ENCODE assay signal across 17 mouse cellular contexts in the genomic region with DNA sequence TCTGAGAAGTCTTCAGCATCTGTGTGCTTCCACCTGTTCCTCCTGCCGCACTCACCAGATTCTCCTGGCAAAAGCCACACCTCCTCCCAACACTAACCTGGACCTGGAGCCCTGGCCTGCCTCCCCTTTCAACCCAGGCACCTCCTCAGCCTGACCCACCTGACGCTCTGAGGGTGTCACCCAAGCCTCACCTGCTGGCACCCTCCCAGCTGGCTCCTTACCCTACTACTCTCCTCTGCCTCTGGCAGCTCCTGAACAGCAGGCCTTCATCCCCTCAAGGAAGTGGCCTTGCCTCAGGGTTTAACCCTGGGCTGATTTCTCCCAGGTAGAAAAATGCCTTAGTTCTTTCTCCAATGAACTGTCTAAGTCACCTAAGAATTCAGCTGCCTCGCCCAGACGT.
DNase-seq lines count a peak whose midpoint lies in the region; ATAC-seq and TF ChIP-seq lines count a peak whose summit lies in the region.
"Had no signal": no experiment of that assay in that cellular context is flagged by ENCODE, and none has a peak within 500 bp of the region (broad histone marks: within the 10 kb centered on the region; RNA-seq: fewer than 3 reads in every experiment).

No protein-coding gene starts in this region.

- 65% methylated on average over 4 of the region's 4 CpGs for WGBS in kidney, postnatal 0 days
- 56% methylated on average over 4 of the region's 4 CpGs for WGBS in lung, postnatal 0 days
- 69% methylated on average over 4 of the region's 4 CpGs for WGBS in stomach, embryonic 15.5 days
- 88% methylated on average over 4 of the region's 4 CpGs for WGBS in midbrain, embryonic 15.5 days

- no peaks in the 10 kb centered on the region for H3K9me3 ChIP-seq in kidney, postnatal 0 days (replicated peaks; ENCODE audit: low read length)
- no peaks in the 10 kb centered on the region for H3K9me3 ChIP-seq in lung, postnatal 0 days (ENCODE audit: low read length)
- no peaks in the 10 kb centered on the region for H3K9me3 ChIP-seq in stomach, embryonic 15.5 days
- H3K9me3 ChIP-seq in midbrain, embryonic 15.5 days, result no peaks in the 10 kb centered on the region
- H3K9me3 ChIP-seq: heart, embryonic 10.5 days; limb, embryonic 13.5 days had no signal

- no peak for TF ChIP-seq CTCF in kidney, postnatal 0 days (IDR thresholded peaks at IDR 0.05; ENCODE audit: low read depth)
- no peak for TF ChIP-seq CTCF in lung, postnatal 0 days (IDR thresholded peaks at IDR 0.05)

- H3K4me3 ChIP-seq in kidney, postnatal 0 days (replicated peaks; ENCODE audit: low read depth, low read length), result no peak overlapping the region
- no peak overlapping the region for H3K4me3 ChIP-seq in lung, postnatal 0 days (ENCODE audit: low read depth, low read length)
- H3K4me3 ChIP-seq in stomach, embryonic 15.5 days (replicated peaks), result no peak overlapping the region
- H3K4me3 ChIP-seq in midbrain, embryonic 15.5 days, result no peak overlapping the region
- H3K4me3 ChIP-seq: heart, embryonic 10.5 days; limb, embryonic 13.5 days had no signal

- no peak overlapping the region for H3K9ac ChIP-seq in kidney, postnatal 0 days (ENCODE audit: low read depth, low read length)
- H3K9ac ChIP-seq in lung, postnatal 0 days (replicated peaks; ENCODE audit: low read depth), result no peak overlapping the region
- H3K9ac ChIP-seq in stomach, embryonic 15.5 days, result no peak overlapping the region
- no peak overlapping the region for H3K9ac ChIP-seq in midbrain, embryonic 15.5 days
- H3K9ac ChIP-seq: limb, embryonic 13.5 days had no signal

- H3K27ac ChIP-seq in kidney, postnatal 0 days, result no peak overlapping the region
- 0 out of 2 replicates have a peak overlapping the region, but pooled peaks have one; percentile 26 for H3K27ac ChIP-seq in lung, postnatal 0 days (ENCODE audit: low read length)
- H3K27ac ChIP-seq in stomach, embryonic 15.5 days, result no peak overlapping the region
- H3K27ac ChIP-seq in midbrain, embryonic 15.5 days, result no peak overlapping the region
- H3K27ac ChIP-seq: heart, embryonic 10.5 days; limb, embryonic 13.5 days had no signal

- no peak for TF ChIP-seq EP300 in lung, postnatal 0 days (IDR thresholded peaks at IDR 0.05)

- H3K27me3 ChIP-seq in kidney, postnatal 0 days (ENCODE audit: insufficient read depth, low read length), result no peaks in the 10 kb centered on the region
- H3K27me3 ChIP-seq in lung, postnatal 0 days (replicated peaks; ENCODE audit: insufficient read depth, low read length), result no peaks in the 10 kb centered on the region
- no peaks in the 10 kb centered on the region for H3K27me3 ChIP-seq in stomach, embryonic 15.5 days (replicated peaks)
- H3K27me3 ChIP-seq in midbrain, embryonic 15.5 days (replicated peaks), result no peaks in the 10 kb centered on the region
- H3K27me3 ChIP-seq: limb, embryonic 13.5 days; Patski had no signal

- DNase-seq in kidney, adult 18-20 months, result peak; percentile 50
- no peak for DNase-seq in kidney, postnatal 14 days
- no peak for DNase-seq in kidney, postnatal 0 days (ENCODE audit: low spot score)
- DNase-seq in lung, postnatal 0 days (ENCODE audit: low spot score), result peak; percentile 62
- DNase-seq in frontal cortex, postnatal 10 days (ENCODE audit: low spot score in 2 of 2), result no peak
- DNase-seq: cerebellum, postnatal 25 days; gastrocnemius, postnatal 14 days; heart, postnatal 14 days; right cerebral cortex, adult 18-20 months; thymus, adult 2 months had no signal

- H3K36me3 ChIP-seq in kidney, postnatal 0 days (ENCODE audit: insufficient read depth, low read length), result no peaks in the 10 kb centered on the region
- H3K36me3 ChIP-seq in lung, postnatal 0 days (ENCODE audit: insufficient read depth, low read length), result no peaks in the 10 kb centered on the region
- no peaks in the 10 kb centered on the region for H3K36me3 ChIP-seq in stomach, embryonic 15.5 days
- no peaks in the 10 kb centered on the region for H3K36me3 ChIP-seq in midbrain, embryonic 15.5 days (replicated peaks)
- H3K36me3 ChIP-seq: heart, embryonic 10.5 days; limb, embryonic 13.5 days had no signal

- no peak overlapping the region for H3K4me2 ChIP-seq in kidney, postnatal 0 days (ENCODE audit: low read length)
- no peak overlapping the region for H3K4me2 ChIP-seq in lung, postnatal 0 days (replicated peaks; ENCODE audit: low read depth, low read length)
- no peak overlapping the region for H3K4me2 ChIP-seq in stomach, embryonic 15.5 days
- H3K4me2 ChIP-seq in midbrain, embryonic 15.5 days, result no peak overlapping the region
- H3K4me2 ChIP-seq: limb, embryonic 13.5 days had no signal

- ATAC-seq in kidney, postnatal 0 days (replicated peaks; ENCODE audit: low FRiP score, low read depth), result 0 out of 2 replicates have a peak, but pooled peaks have one; percentile 49
- peak; percentile 91 for ATAC-seq in lung, postnatal 0 days
- peak; percentile 58; the same call in 1 of the 2 replicates for ATAC-seq in stomach, embryonic 15.5 days (ENCODE audit: insufficient read depth, low FRiP score, low read depth)
- no peak for ATAC-seq in midbrain, embryonic 15.5 days (replicated peaks)
- no peak for ATAC-seq in megakaryocyte progenitor cell, adult 5-6 weeks (replicated peaks; ENCODE audit: poor library complexity)
- ATAC-seq: hindbrain, embryonic 16.5 days; Patski had no signal

- H3K4me1 ChIP-seq in kidney, postnatal 0 days (replicated peaks; ENCODE audit: insufficient read depth, low read length), result no peaks in the 10 kb centered on the region
- no peaks in the 10 kb centered on the region for H3K4me1 ChIP-seq in lung, postnatal 0 days (ENCODE audit: insufficient read depth, low read depth, low read length)
- H3K4me1 ChIP-seq in stomach, embryonic 15.5 days, result peaks cover 6% of the 10 kb centered on the region; the same call in 1 of the 2 replicates
- H3K4me1 ChIP-seq in midbrain, embryonic 15.5 days, result no peaks in the 10 kb centered on the region
- H3K4me1 ChIP-seq: limb, embryonic 13.5 days had no signal

Comparison
In these comparisons a context has a peak if more than half of its experiments do, and no peak if none do; other contexts are left out.
1. DNase-seq: peak in kidney, adult 18-20 months (single experiment) and lung, postnatal 0 days (single experiment); none in kidney, postnatal 14 days (single experiment), kidney, postnatal 0 days (single experiment) and frontal cortex, postnatal 10 days (0 of 2).
2. ATAC-seq: peak in kidney, postnatal 0 days (single experiment), lung, postnatal 0 days (single experiment) and stomach, embryonic 15.5 days (single experiment); none in midbrain, embryonic 15.5 days (single experiment) and megakaryocyte progenitor cell, adult 5-6 weeks (single experiment).